Mouse (Mus musculus) megakaryocyte, embryonic 14.5 days (primary cell): ENCODE data around the gene Emc6.

Experiments
- FLI1 ChIP-seq: IDR thresholded peaks from 2 replicates; pipeline ENCODE4 v1.6.1; 2012; ENCODE audit warnings: low read length, inconsistent platforms, mixed read lengths
- GATA1 ChIP-seq: IDR thresholded peaks from 3 replicates; pipeline ENCODE4 v1.6.1; 2012; ENCODE audit warnings: mixed read lengths, low read length, inconsistent platforms, borderline replicate concordance

- no peak for TF ChIP-seq FLI1
- no peak for TF ChIP-seq GATA1
Measured at GRCm38 (mm10) chr11:73172186-73172585, 4.7 kb downstream of the Emc6 start.
